Mouse (Mus musculus): ENCODE results near the gene Tspan2.

Gene Tspan2

GRCm38 (mm10) chr3:102762388-102762787 is 28.1 kb downstream of the Tspan2 start:
- in situ Hi-C loops (cut with MboI, MseI): no loop called here

GRCm38 (mm10) chr3:102763713-102764400 is 29.5 kb downstream of the Tspan2 start:
- in situ Hi-C loops (cut with MboI, MseI): no loop called here

GRCm38 (mm10) chr3:102764850-102765249 is 30.5 kb downstream of the Tspan2 start:
- in situ Hi-C loops (cut with MboI, MseI): loop anchor here (5.0 kb wide), 1 partner anchor 48 kb away; no protein-coding TSS in a partner anchor

GRCm38 (mm10) chr3:102773018-102773417 is 38.7 kb downstream of the Tspan2 start:
- in situ Hi-C loops (cut with MboI, MseI): no loop called here

GRCm38 (mm10) chr3:102782618-102783017 is 48.3 kb downstream of the Tspan2 start, which contains the start of gene Tshb:
Tshb (minus strand) TSS chr3:102782718.
- in situ Hi-C loops (cut with MboI, MseI): no loop called here

GRCm38 (mm10) chr3:102787369-102787768 is 53.0 kb downstream of the Tspan2 start:
- in situ Hi-C loops (cut with MboI, MseI): no loop called here

- in situ Hi-C loops (cut with MboI, MseI): loop anchor here (5.0 kb wide), 1 partner anchor 102 kb away; no protein-coding TSS in a partner anchor
Observed at GRCm38 (mm10) chr3:102803937-102804336, 69.6 kb downstream of the Tspan2 start.

GRCm38 (mm10) chr3:102842386-102842785 is 108.1 kb downstream of the Tspan2 start:
- in situ Hi-C loops (cut with MboI, MseI): no loop called here

- in situ Hi-C loops (cut with MboI, MseI): no loop called here
Observed at GRCm38 (mm10) chr3:102848661-102849060, 114.3 kb downstream of the Tspan2 start.
